8 mouse cellular contexts compared by ENCODE assay signal in genomic region chr9:121215349-121216000, GRCm38 (mm10).
DNase-seq lines count a peak whose midpoint lies in the region; ATAC-seq and TF ChIP-seq lines count a peak whose summit lies in the region.

No protein-coding gene starts in this region.

- TF ChIP-seq CTCF in lung, adult 2 months (IDR thresholded peaks at IDR 0.05; ENCODE audit: insufficient read depth, low read length), result peak; percentile 91

- H3K4me3 ChIP-seq in embryonic facial prominence, embryonic 13.5 days, result no peak overlapping the region
- H3K4me3 ChIP-seq in lung, adult 2 months (replicated peaks; ENCODE audit: extremely low read depth, low read depth, low read length), result no peak overlapping the region

- 0 out of 2 replicates have a peak, but pooled peaks have one; percentile 22 for ATAC-seq in embryonic facial prominence, embryonic 13.5 days (ENCODE audit: insufficient number of reproducible peaks, insufficient read depth, low FRiP score, low TSS enrichment, low read depth)

- no peak overlapping the region for H3K9ac ChIP-seq in embryonic facial prominence, embryonic 13.5 days

- DNase-seq in ES-CJ7 (ENCODE audit: low read depth, low spot score), result peak; percentile 73
- peak; percentile 72 to 76 for DNase-seq in adrenal gland, postnatal 36 days
- peak; percentile 71 to 81 for DNase-seq in heart, postnatal 10 days
- peak; percentile 47 to 80 for DNase-seq in kidney, postnatal 36 days
- DNase-seq in lung, adult 2 months, result peak; percentile 59
- peak; percentile 80 for DNase-seq in retina, postnatal 1 day
- DNase-seq in urinary bladder, postnatal 36 days (ENCODE audit: low spot score in 2 of 2), result peak; percentile 49 to 63

- WGBS in embryonic facial prominence, embryonic 13.5 days, result 32% methylated on average over 3 of the region's 3 CpGs
- WGBS in lung, adult 2 months, result 32% methylated on average over 3 of the region's 3 CpGs

- H3K27me3 ChIP-seq in embryonic facial prominence, embryonic 13.5 days, result no peaks in the 10 kb centered on the region

- TF ChIP-seq POLR2A in lung, adult 2 months (IDR thresholded peaks at IDR 0.05; ENCODE audit: borderline replicate concordance, extremely low read depth, low read depth, low read length), result no peak

- no peak overlapping the region for H3K4me2 ChIP-seq in embryonic facial prominence, embryonic 13.5 days

- H3K9me3 ChIP-seq in embryonic facial prominence, embryonic 13.5 days, result no peaks in the 10 kb centered on the region

- H3K36me3 ChIP-seq in embryonic facial prominence, embryonic 13.5 days, result peaks cover 3% of the 10 kb centered on the region; the same call in 1 of the 2 replicates

- no peaks in the 10 kb centered on the region for H3K4me1 ChIP-seq in embryonic facial prominence, embryonic 13.5 days
- no peaks in the 10 kb centered on the region for H3K4me1 ChIP-seq in lung, adult 2 months (ENCODE audit: control insufficient read depth, insufficient read depth, low read length)

- intact Hi-C loops in heart, postnatal 10 days (cut with DNase I), result loop anchor here (2.0 to 5.0 kb wide), 2 partner anchors 613 to 633 kb away; no protein-coding TSS in a partner anchor

- H3K27ac ChIP-seq in embryonic facial prominence, embryonic 13.5 days, result no peak overlapping the region
